Mouse (Mus musculus) MEL (cell line): ENCODE results near the gene Larp1b.

Source experiments
- CTCF ChIP-seq, 3 experiments: IDR thresholded peaks in 2 of 3; conservative IDR thresholded peaks in 1 of 3; 2 replicates each; pipeline ENCODE4 v1.5.1; 2011 to 2012; ENCODE audit warnings: low read length in 3 of 3, low read depth in 2 of 3, mild to moderate bottlenecking in 2 of 3, improper control_type of control experiment in 1 of 3, inconsistent platforms in 1 of 3, mixed read lengths in 1 of 3, moderate library complexity in 1 of 3; ENCODE audit not compliant: control insufficient read depth in 1 of 3, insufficient read depth in 1 of 3, poor library complexity in 1 of 3, severe bottlenecking in 1 of 3
- E2F4 ChIP-seq: IDR thresholded peaks from 2 replicates; pipeline ENCODE4 v1.6.1; 2011; ENCODE audit warnings: low read depth, low read length, improper control_type of control experiment, borderline replicate concordance
- EP300 ChIP-seq, 2 experiments: IDR thresholded peaks; 2 replicates each; pipeline ENCODE4 v1.6.1; 2011; ENCODE audit warnings: improper control_type of control experiment in 2 of 2, low read length in 2 of 2, low read depth in 1 of 2, mild to moderate bottlenecking in 1 of 2
- ETS1 ChIP-seq: IDR thresholded peaks from 2 replicates; pipeline ENCODE4 v1.6.1; 2012; ENCODE audit warnings: low read depth, mild to moderate bottlenecking, inconsistent platforms, low read length, improper control_type of control experiment, moderate library complexity
- MAFK ChIP-seq: IDR thresholded peaks from 2 replicates; pipeline ENCODE4 v1.6.1; 2011; ENCODE audit warnings: low read depth, mild to moderate bottlenecking, low read length, improper control_type of control experiment, borderline replicate concordance
- MYC ChIP-seq: IDR thresholded peaks from 2 replicates; pipeline ENCODE4 v1.6.1; 2011; ENCODE audit warnings: low read depth, mild to moderate bottlenecking, low read length, improper control_type of control experiment, moderate library complexity
- ZKSCAN1 ChIP-seq: IDR thresholded peaks from 2 replicates; pipeline ENCODE4 v1.6.1; 2012; ENCODE audit warnings: low read depth, mild to moderate bottlenecking, inconsistent platforms, low read length, improper control_type of control experiment, moderate library complexity
- ZNF384 ChIP-seq: IDR thresholded peaks from 2 replicates; pipeline ENCODE4 v1.6.1; 2012; ENCODE audit warnings: low read depth, mild to moderate bottlenecking, inconsistent platforms, low read length, improper control_type of control experiment

DNA sequence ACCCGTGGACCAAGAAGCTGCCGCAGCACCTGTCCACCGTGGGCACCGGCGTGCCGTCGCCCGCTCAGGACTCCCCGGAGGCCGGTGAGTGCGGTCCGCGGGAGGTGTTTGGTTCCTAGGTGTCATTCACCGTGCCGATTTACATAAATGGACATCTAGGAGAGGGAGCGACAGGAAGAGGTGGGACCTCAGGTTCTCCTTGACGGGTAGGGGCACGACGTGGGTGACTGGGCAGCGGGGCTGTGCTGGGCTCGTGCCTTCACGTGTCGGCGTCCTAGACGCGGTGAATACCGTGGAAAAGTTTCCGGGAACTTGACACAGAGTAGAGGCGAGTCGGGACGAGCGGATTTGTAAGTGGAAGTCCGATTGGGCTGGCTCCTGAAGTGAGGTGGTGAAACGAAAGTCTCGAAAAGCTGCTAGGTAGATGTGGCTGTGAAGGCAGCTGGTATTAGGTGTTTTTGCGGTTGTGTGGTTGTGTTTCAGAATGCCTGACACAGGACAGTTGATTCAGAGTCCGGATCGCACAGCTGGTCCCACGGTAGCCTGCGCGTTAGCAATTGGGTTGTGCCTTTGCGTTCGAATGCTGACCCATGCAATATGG lies 1.1 kb downstream of the Larp1b start:
- TF ChIP-seq MYC (no peak), E2F4 (no peak), MAFK (no peak), ZNF384 (no peak), CTCF (IDR thresholded peaks at IDR 0.05 in 2 of 3, conservative IDR thresholded peaks at IDR 0.05 in 1 of 3; ENCODE audit: control insufficient read depth in 1 of 3, insufficient read depth in 1 of 3, low read depth in 2 of 3, low read length in 3 of 3, poor library complexity in 1 of 3, severe bottlenecking in 1 of 3) (no peak), ZKSCAN1 (no peak), ETS1 (no peak), EP300 (IDR thresholded peaks at IDR 0.05; ENCODE audit: low read depth in 1 of 2, low read length in 2 of 2) (no peak; a peak in 1 of 4 replicates)
